Mouse (Mus musculus) CH12.LX (cell line): ENCODE results near the gene Arhgef28. TPM values are rescaled to one million over a fixed set of nuclear protein-coding genes. Genes with fewer than 3 reads are reported as not detected.

Experiments
- DNase-seq: peaks from one replicate; pipeline ENCODE4 v3.0.0-alpha.2; 2013; ENCODE audit errors: extremely low read depth
- H3K27ac ChIP-seq: 2 replicates; pipeline ENCODE4 v1.5.1; 2012; ENCODE audit warnings: low read depth, mild to moderate bottlenecking, control low read depth, moderate library complexity; ENCODE audit not compliant: insufficient read depth
- H3K27me3 ChIP-seq: replicated peaks from 2 replicates; pipeline ENCODE3; 2012; ENCODE audit warnings: inconsistent platforms
- H3K36me3 ChIP-seq, 2 experiments: replicated peaks in 1 of 2; 2 replicates each; pipeline versions ENCODE3 to v1.6.1; 2012; ENCODE audit warnings: inconsistent platforms in 1 of 2, low read length in 1 of 2, mild to moderate bottlenecking in 1 of 2, mixed read lengths in 1 of 2, moderate library complexity in 1 of 2; ENCODE audit not compliant: control insufficient read depth in 1 of 2, insufficient read depth in 1 of 2
- H3K4me1 ChIP-seq, 2 experiments: 2 replicates each; pipeline ENCODE4 v1.6.1; 2012; ENCODE audit warnings: inconsistent platforms in 1 of 2, moderate library complexity in 1 of 2; ENCODE audit not compliant: insufficient read depth in 2 of 2, control insufficient read depth in 1 of 2
- H3K4me2 ChIP-seq: 2 replicates; pipeline ENCODE4 v1.6.1; 2012; ENCODE audit warnings: low read depth, mild to moderate bottlenecking, control low read depth; ENCODE audit not compliant: poor library complexity, insufficient read depth, severe bottlenecking
- H3K4me3 ChIP-seq, 3 experiments: fragments of 150-350 bp in 1 of 3; sonication (generic) in 1 of 3; replicated peaks in 1 of 3; 2 replicates each; pipeline versions ENCODE3 to v1.5.1; 2011 to 2012; ENCODE audit warnings: low read depth in 2 of 3, low read length in 2 of 3, mild to moderate bottlenecking in 2 of 3, moderate library complexity in 2 of 3, control low read depth in 1 of 3, improper control_type of control experiment in 1 of 3, inconsistent platforms in 1 of 3, mixed read lengths in 1 of 3; ENCODE audit not compliant: poor library complexity in 1 of 3
- H3K79me2 ChIP-seq: replicated peaks from 2 replicates; pipeline ENCODE4 v1.6.1; 2012; ENCODE audit warnings: mild to moderate bottlenecking, moderate library complexity; ENCODE audit not compliant: control insufficient read depth, poor library complexity, insufficient read depth, severe bottlenecking; ENCODE audit errors: extremely low read depth
- H3K9ac ChIP-seq: 2 replicates; pipeline ENCODE4 v1.6.1; 2012; ENCODE audit warnings: low read depth, mild to moderate bottlenecking, control low read depth, moderate library complexity; ENCODE audit not compliant: insufficient read depth
- H3K9me3 ChIP-seq: replicated peaks from 2 replicates; pipeline ENCODE3; 2012; ENCODE audit warnings: low read length, inconsistent platforms, mixed read lengths
- CHD1 ChIP-seq: IDR thresholded peaks from 2 replicates; pipeline ENCODE4 v1.6.1; 2012; ENCODE audit warnings: low read depth, low read length, improper control_type of control experiment, inconsistent platforms
- CHD2 ChIP-seq: IDR thresholded peaks from 2 replicates; pipeline ENCODE4 v1.6.1; 2011; ENCODE audit warnings: low read length, improper control_type of control experiment
- CTCF ChIP-seq, 2 experiments: IDR thresholded peaks in 1 of 2; conservative IDR thresholded peaks in 1 of 2; 2 replicates each; pipeline ENCODE4 v1.5.1; 2011 to 2012; ENCODE audit warnings: low read depth in 2 of 2, low read length in 2 of 2, improper control_type of control experiment in 1 of 2, inconsistent platforms in 1 of 2, mild to moderate bottlenecking in 1 of 2, moderate library complexity in 1 of 2
- E2F4 ChIP-seq: IDR thresholded peaks from 2 replicates; pipeline ENCODE4 v1.6.1; 2011; ENCODE audit warnings: low read depth, low read length, improper control_type of control experiment; ENCODE audit not compliant: insufficient replicate concordance
- ELF1 ChIP-seq: IDR thresholded peaks from 2 replicates; pipeline ENCODE4 v1.6.1; 2014; ENCODE audit warnings: low read depth, mild to moderate bottlenecking, inconsistent platforms, low read length, improper control_type of control experiment
- EP300 ChIP-seq: IDR thresholded peaks from 2 replicates; pipeline ENCODE4 v1.6.1; 2011; ENCODE audit warnings: low read length, improper control_type of control experiment
- ETS1 ChIP-seq: conservative IDR thresholded peaks from 2 replicates; pipeline ENCODE4 v1.6.1; 2012; ENCODE audit warnings: low read depth, mild to moderate bottlenecking, inconsistent platforms, low read length, improper control_type of control experiment, moderate library complexity
- HCFC1 ChIP-seq: IDR thresholded peaks from 2 replicates; pipeline ENCODE4 v1.6.1; 2012; ENCODE audit warnings: low read depth, mild to moderate bottlenecking, inconsistent platforms, low read length, improper control_type of control experiment
- IRF4 ChIP-seq: IDR thresholded peaks from 2 replicates; pipeline ENCODE4 v1.6.1; 2014; ENCODE audit warnings: low read depth, mild to moderate bottlenecking, inconsistent platforms, low read length, improper control_type of control experiment
- JUND ChIP-seq: conservative IDR thresholded peaks from 2 replicates; pipeline ENCODE4 v1.6.1; 2011; ENCODE audit warnings: low read depth, low read length, improper control_type of control experiment
- MAFK ChIP-seq: IDR thresholded peaks from 2 replicates; pipeline ENCODE4 v1.6.1; 2011; ENCODE audit warnings: low read length, improper control_type of control experiment; ENCODE audit not compliant: insufficient replicate concordance
- MAX ChIP-seq: IDR thresholded peaks from 2 replicates; pipeline ENCODE4 v1.6.1; 2011; ENCODE audit warnings: low read length, improper control_type of control experiment
- MAZ ChIP-seq: IDR thresholded peaks from 2 replicates; pipeline ENCODE4 v1.6.1; 2012; ENCODE audit warnings: low read depth, mild to moderate bottlenecking, inconsistent platforms, low read length, improper control_type of control experiment, moderate library complexity
- MXI1 ChIP-seq: IDR thresholded peaks from 2 replicates; pipeline ENCODE4 v1.6.1; 2011; ENCODE audit warnings: mild to moderate bottlenecking, low read depth, low read length, improper control_type of control experiment
- MYC ChIP-seq: IDR thresholded peaks from 2 replicates; pipeline ENCODE4 v1.6.1; 2011; ENCODE audit warnings: low read depth, mild to moderate bottlenecking, improper control_type of control experiment, low read length
- NELFE ChIP-seq: IDR thresholded peaks from 2 replicates; pipeline ENCODE4 v1.6.1; 2011; ENCODE audit warnings: low read depth, low read length, improper control_type of control experiment
- PAX5 ChIP-seq: IDR thresholded peaks from 2 replicates; pipeline ENCODE4 v1.6.1; 2012; ENCODE audit warnings: low read length, inconsistent platforms, mixed read lengths
- POLR2AphosphoS2 ChIP-seq: IDR thresholded peaks from 2 replicates; pipeline ENCODE4 v1.6.1; 2011; ENCODE audit warnings: low read depth, low read length, improper control_type of control experiment
- SIN3A ChIP-seq: IDR thresholded peaks from 2 replicates; pipeline ENCODE4 v1.6.1; 2012; ENCODE audit warnings: low read length, improper control_type of control experiment, inconsistent platforms
- ZKSCAN1 ChIP-seq: IDR thresholded peaks from 2 replicates; pipeline ENCODE4 v1.6.1; 2012; ENCODE audit warnings: low read depth, inconsistent platforms, low read length, improper control_type of control experiment, borderline replicate concordance
- ZMIZ1 ChIP-seq: IDR thresholded peaks from 2 replicates; pipeline ENCODE4 v1.6.1; 2012; ENCODE audit warnings: low read depth, mild to moderate bottlenecking, inconsistent platforms, low read length, improper control_type of control experiment
- ZNF384 ChIP-seq: IDR thresholded peaks from 2 replicates; pipeline ENCODE4 v1.6.1; 2012; ENCODE audit warnings: low read depth, low read length, improper control_type of control experiment, inconsistent platforms
- dilution Hi-C: fragments of 300-500 bp; cut with MboI; formaldehyde crosslinking; loops from 2 replicates; pipeline ENCODE4 v1.14.3; 2020; ENCODE audit warnings: low sequenced_read_pairs; ENCODE audit not compliant: extremely low pct_unique_long_range_greater_than_20kb, extremely low pct_ligation_motif_present
- in situ Hi-C: fragments of 300-500 bp; cut with MboI; formaldehyde crosslinking; loops from 3 replicates; pipeline ENCODE4 v1.14.3; 2019; ENCODE audit warnings: low sequenced_read_pairs, low pct_ligation_motif_present, low pct_unique_long_range_greater_than_20kb, mixed read lengths
- polyA plus RNA-seq: library from polyadenylated mRNA; unstranded; fragments of >175 nt; gene quantifications from 2 replicates; pipeline ENCODE4 v1.2.1, GENCODE M21; 2012; ENCODE audit warnings: low read depth; ENCODE audit not compliant: insufficient read length
- total RNA-seq, 2 experiments: library from RNA; depleted of rRNA; stranded (reverse); fragments of 300-350 nt in 1 of 2; fragments of >200 nt in 1 of 2; gene quantifications; 2 replicates each; pipeline ENCODE4 v1.2.3; 2012 to 2014

The Arhgef28 gene
- total and polyA plus RNA-seq, 3 experiments, result 0.07 to 0.24 (median 0.08) TPM

DNA sequence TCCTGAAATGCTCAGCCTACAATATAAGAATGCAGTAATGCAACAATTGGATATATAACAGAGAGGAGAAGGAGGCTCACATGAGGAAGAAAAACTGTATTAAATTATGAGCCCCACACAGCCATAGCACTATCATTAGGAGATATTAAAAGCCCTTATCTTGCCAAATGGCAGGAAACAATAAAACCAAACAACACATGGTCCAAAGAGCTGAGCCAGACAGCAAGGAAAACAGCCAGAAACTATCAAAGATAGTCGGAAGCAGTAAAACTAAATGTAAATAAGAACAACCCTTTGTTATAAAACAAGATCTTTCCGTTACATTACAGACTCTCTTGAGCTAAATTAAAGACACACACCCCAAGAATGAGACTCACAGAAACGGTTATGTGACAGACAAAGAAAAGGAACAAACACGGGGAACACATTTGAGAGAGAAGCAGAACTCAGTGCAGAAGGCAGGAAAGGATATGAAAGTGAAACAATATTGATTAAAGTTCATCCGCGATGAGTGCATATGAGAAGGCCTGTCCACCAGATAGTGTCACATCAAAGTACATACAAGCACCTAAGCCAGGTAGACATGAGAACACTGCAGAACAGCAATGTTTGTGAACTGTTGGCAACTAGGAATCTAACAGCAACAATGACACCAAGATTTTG, 231.6 kb downstream of the Arhgef28 start:
- Histone ChIP-seq H3K4me3 (no peak overlapping the region), H3K79me2 (no peaks in the 10 kb centered on the region), H3K36me3 (no peaks in the 10 kb centered on the region), H3K27ac (no peak overlapping the region), H3K27me3 (no peaks in the 10 kb centered on the region)
- no peak for DNase-seq
- TF ChIP-seq POLR2AphosphoS2 (no peak), NELFE (no peak), MAFK (no peak), SIN3A (no peak), MAX (no peak), PAX5 (no peak), JUND (no peak), EP300 (no peak), ELF1 (no peak), ETS1 (no peak), MYC (no peak), MXI1 (no peak), IRF4 (no peak), HCFC1 (no peak), ZKSCAN1 (no peak)
- TF ChIP-seq, all 38 proteins: peak for 0
- no peaks in the 10 kb centered on the region for H3K9me3 ChIP-seq
- H3K4me2 ChIP-seq, result no peak overlapping the region
- H3K4me1 ChIP-seq, result peaks cover 0 to 12% of the 10 kb centered on the region in 2 experiments; a peak in 1 of 4 replicates
- dilution Hi-C loops (no loop called here), in situ Hi-C loops (no loop called here)
- no peak overlapping the region for H3K9ac ChIP-seq

DNA sequence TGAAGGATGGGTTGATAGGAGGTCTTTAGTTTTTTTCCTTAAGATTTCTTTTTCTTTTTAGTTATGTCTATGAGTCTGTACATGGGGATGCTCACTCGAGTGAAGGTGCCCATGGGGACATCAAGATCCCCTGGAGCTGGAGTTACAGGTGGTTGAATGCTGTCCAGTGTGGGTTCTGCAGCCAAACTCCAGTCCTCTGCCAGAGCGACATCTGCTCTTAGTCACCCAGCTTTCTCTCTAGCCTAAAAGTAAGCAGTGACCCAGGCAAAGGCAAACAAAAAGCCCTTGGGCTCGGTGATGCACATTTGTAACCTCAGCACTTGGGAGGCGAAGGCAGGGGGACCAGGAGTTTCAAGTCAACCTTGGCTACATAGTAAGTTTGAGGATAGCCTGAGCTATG, 232.3 kb downstream of the Arhgef28 start:
- Histone ChIP-seq H3K4me3 (no peak overlapping the region), H3K9me3 (no peaks in the 10 kb centered on the region), H3K27ac (no peak overlapping the region), H3K4me2 (no peak overlapping the region), H3K36me3 (no peaks in the 10 kb centered on the region), H3K27me3 (no peaks in the 10 kb centered on the region), H3K79me2 (no peaks in the 10 kb centered on the region), H3K4me1 (peaks cover 0 to 10% of the 10 kb centered on the region in 2 experiments; a peak in 1 of 4 replicates), H3K9ac (no peak overlapping the region)
- in situ Hi-C loops, result no loop called here
- DNase-seq, result no peak
- no peak for TF ChIP-seq ZMIZ1
- no peak for TF ChIP-seq SIN3A
- no peak for TF ChIP-seq CHD1
- TF ChIP-seq MAZ, result no peak
- no peak for TF ChIP-seq E2F4
- TF ChIP-seq ZKSCAN1, result no peak
- TF ChIP-seq HCFC1, result no peak
- TF ChIP-seq ZNF384, result no peak
- no peak for TF ChIP-seq JUND
- TF ChIP-seq PAX5, result no peak
- no peak for TF ChIP-seq CHD2
- no peak for TF ChIP-seq MAX
- no peak for TF ChIP-seq CTCF (conservative IDR thresholded peaks at IDR 0.05 in 1 of 2, IDR thresholded peaks at IDR 0.05 in 1 of 2; ENCODE audit: low read depth in 2 of 2, low read length in 2 of 2)
- dilution Hi-C loops, result no loop called here
